Mouse (Mus musculus) embryonic fibroblast, embryonic 13.5 days (primary cell): ENCODE data around the gene 5830473C10Rik.

Experiments
- CTCF ChIP-seq: IDR thresholded peaks from 2 replicates; pipeline ENCODE4 v1.5.1; 2011; ENCODE audit warnings: mild to moderate bottlenecking, control low read depth, low read length, moderate library complexity, borderline replicate concordance; ENCODE audit not compliant: insufficient read depth
- POLR2A ChIP-seq: IDR thresholded peaks from 2 replicates; pipeline ENCODE4 v1.6.1; 2011; ENCODE audit warnings: low read depth, mild to moderate bottlenecking, control low read depth, low read length, moderate library complexity

GRCm38 (mm10) chr5:90623209-90623608 is 62.3 kb downstream of the 5830473C10Rik start:
- TF ChIP-seq CTCF (no peak), POLR2A (no peak)
